Mouse (Mus musculus) kidney, embryonic 15.5 days (tissue): ENCODE data around the gene Prkaa1. TPM values are rescaled to one million over a fixed set of nuclear protein-coding genes. Genes with fewer than 3 reads are reported as not detected.

Experiments
- ATAC-seq: fragments of 200-750 bp; cut with Nextera tagmentation; replicated peaks from 2 replicates; pipeline ENCODE4 v1.8.0; 2017; ENCODE audit warnings: moderate TSS enrichment; ENCODE audit not compliant: low FRiP score
- H3K27ac ChIP-seq: fragments of 300-500 bp; sonication (generic); 2 replicates; pipeline ENCODE4 v1.5.1; 2015; ENCODE audit warnings: mild to moderate bottlenecking, inconsistent platforms
- H3K27me3 ChIP-seq: fragments of 300-500 bp; sonication (generic); 2 replicates; pipeline ENCODE4 v1.6.1; 2015; ENCODE audit warnings: inconsistent platforms
- H3K36me3 ChIP-seq: fragments of 300-500 bp; sonication (generic); 2 replicates; pipeline ENCODE4 v1.6.1; 2015; ENCODE audit warnings: inconsistent platforms
- H3K4me1 ChIP-seq: fragments of 300-500 bp; sonication (generic); 2 replicates; pipeline ENCODE4 v1.6.1; 2015; ENCODE audit warnings: inconsistent platforms
- H3K4me2 ChIP-seq: fragments of 300-500 bp; sonication (generic); 2 replicates; pipeline ENCODE4 v1.6.1; 2015; ENCODE audit warnings: moderate library complexity, mild to moderate bottlenecking, inconsistent platforms
- H3K4me3 ChIP-seq: fragments of 300-500 bp; sonication (generic); replicated peaks from 2 replicates; pipeline ENCODE4 v1.5.1; 2015; ENCODE audit warnings: mild to moderate bottlenecking, inconsistent platforms
- H3K9ac ChIP-seq: fragments of 300-500 bp; sonication (generic); 2 replicates; pipeline ENCODE4 v1.6.1; 2015; ENCODE audit warnings: mild to moderate bottlenecking, inconsistent platforms
- H3K9me3 ChIP-seq: fragments of 300-500 bp; sonication (generic); replicated peaks from 2 replicates; pipeline ENCODE4 v1.6.1; 2016; ENCODE audit warnings: inconsistent platforms
- WGBS: fragments of 180-500 bp; shearing (Covaris S2); methylation state at CpG from one replicate; pipeline ENCODE4 v1.1.7; 2015; ENCODE audit warnings: mixed read lengths; 5-methylcytosine and 5-hydroxymethylcytosine counted together
- polyA plus RNA-seq: library from polyadenylated mRNA; unstranded; fragments of >200 nt; fragmentation: Nextera tagmentation; extraction: Ambion mirVana; gene quantifications from 2 replicates; pipeline ENCODE4 v1.2.1, GENCODE M21; 2015

Prkaa1 gene
- 22.6 and 23.7 TPM in 2 replicates for polyA plus RNA-seq

- H3K9me3 ChIP-seq: no peaks in the 10 kb centered on the region
- H3K27ac ChIP-seq: peak within 1 kb of the TSS; percentile 97
- WGBS: 0% methylated on average over 63 of the region's 80 CpGs
- no peaks in the 10 kb centered on the region for H3K27me3 ChIP-seq
- peak within 1 kb of the TSS; percentile 91 for H3K4me3 ChIP-seq
- ATAC-seq: peak; percentile 92
- peak within 1 kb of the TSS; percentile 91 for H3K9ac ChIP-seq
- peak within 1 kb of the TSS; percentile 73 for H3K4me2 ChIP-seq
- H3K36me3 ChIP-seq: 0 out of 2 replicates have a peak, but pooled peaks cover 3% of the 10 kb centered on the region
- peaks cover 20% of the 10 kb centered on the region for H3K4me1 ChIP-seq
Measured at GRCm38 (mm10) chr15:5143361-5144020, at the start of gene Prkaa1. Gene Prkaa1 (plus strand): TSS chr15:5143861.

DNA sequence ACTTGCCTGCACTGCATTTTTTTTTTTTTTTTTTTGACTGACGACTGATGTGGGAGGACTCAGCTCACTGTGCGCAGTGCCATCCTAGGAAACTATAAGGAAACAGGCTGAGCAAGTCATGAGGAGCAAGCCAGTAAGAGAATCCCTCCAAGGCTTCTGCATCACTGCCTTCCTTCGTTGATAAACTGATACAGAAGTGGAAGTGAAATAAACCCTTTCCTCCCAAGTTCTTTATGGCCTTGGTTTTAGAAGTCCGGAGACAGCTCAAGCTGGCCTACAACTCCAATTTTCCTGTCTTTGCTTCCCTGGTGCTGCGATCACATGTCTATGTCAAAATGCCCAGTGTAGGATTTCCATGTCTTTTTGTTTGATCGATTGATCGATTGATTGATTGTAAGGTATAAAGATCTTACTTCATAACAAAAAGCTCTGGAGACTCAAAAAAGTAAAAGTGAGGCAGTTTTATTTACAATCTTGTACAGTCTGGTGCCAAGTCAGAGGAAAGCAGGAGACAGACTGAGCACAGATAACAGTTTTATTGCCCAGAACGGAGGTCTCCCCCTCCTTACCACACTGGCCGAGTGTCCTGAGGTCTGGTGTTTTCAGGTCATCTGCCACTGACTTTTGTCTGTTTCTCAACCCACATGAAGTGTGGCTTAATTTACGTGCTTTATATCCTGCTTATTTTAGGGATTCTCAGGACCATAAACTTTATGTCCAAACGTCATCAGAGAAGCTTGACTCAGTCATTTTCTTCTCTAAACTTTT, 47.9 kb upstream of the Prkaa1 start:
- no peak overlapping the region for H3K27ac ChIP-seq
- 43% methylated on average over 11 of the region's 11 CpGs for WGBS
- no peaks in the 10 kb centered on the region for H3K9me3 ChIP-seq
- peak; percentile 94 for ATAC-seq
- peaks cover 11% of the 10 kb centered on the region; the same call in 1 of the 2 replicates for H3K27me3 ChIP-seq
- H3K4me1 ChIP-seq: no peaks in the 10 kb centered on the region
- H3K36me3 ChIP-seq: no peaks in the 10 kb centered on the region
- H3K4me2 ChIP-seq: no peak overlapping the region
- H3K9ac ChIP-seq: no peak overlapping the region
- H3K4me3 ChIP-seq: no peak overlapping the region

DNA sequence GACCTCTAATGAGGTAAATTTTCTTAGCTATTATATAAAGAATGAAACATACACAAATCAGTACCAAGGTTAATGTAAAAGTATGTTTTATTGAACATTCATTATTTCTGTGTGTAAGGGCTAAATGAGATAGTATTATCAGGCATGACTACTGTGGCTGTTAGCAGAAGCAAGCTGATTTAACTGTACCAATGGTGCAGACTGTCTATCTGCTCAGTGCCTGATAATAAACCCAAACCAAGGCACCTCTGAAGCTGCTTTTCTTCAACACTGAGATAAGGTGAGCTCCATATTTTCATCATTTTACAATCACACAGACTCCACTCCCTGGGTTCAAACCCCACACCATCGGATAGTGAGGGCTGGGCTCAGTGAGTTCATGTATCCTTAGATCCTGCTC, 46.3 kb upstream of the Prkaa1 start:
- H3K36me3 ChIP-seq: no peaks in the 10 kb centered on the region
- H3K4me2 ChIP-seq: no peak overlapping the region
- H3K4me1 ChIP-seq: no peaks in the 10 kb centered on the region
- H3K9ac ChIP-seq: no peak overlapping the region
- peaks cover 15% of the 10 kb centered on the region; the same call in 1 of the 2 replicates for H3K27me3 ChIP-seq
- 98% methylated on average over 1 of the region's 1 CpGs for WGBS
- no peak for ATAC-seq
- H3K27ac ChIP-seq: no peak overlapping the region
- H3K9me3 ChIP-seq: no peaks in the 10 kb centered on the region
- H3K4me3 ChIP-seq: no peak overlapping the region

GRCm38 (mm10) chr15:5102312-5102711, 41.3 kb upstream of the Prkaa1 start:
- WGBS: 95% methylated on average over 4 of the region's 4 CpGs

GRCm38 (mm10) chr15:5105891-5106290, 37.8 kb upstream of the Prkaa1 start:
- no peak for ATAC-seq
- H3K4me1 ChIP-seq: no peaks in the 10 kb centered on the region
- WGBS: 84% methylated on average over 6 of the region's 6 CpGs

More at GRCm38 (mm10) chr15:5102312-5102711, 41.3 kb upstream of the Prkaa1 start:
- Histone ChIP-seq H3K27ac (no peak overlapping the region), H3K9ac (no peak overlapping the region), H3K27me3 (peaks cover 18% of the 10 kb centered on the region; the same call in 1 of the 2 replicates), H3K4me1 (no peaks in the 10 kb centered on the region), H3K9me3 (no peaks in the 10 kb centered on the region), H3K4me2 (no peak overlapping the region), H3K36me3 (no peaks in the 10 kb centered on the region), H3K4me3 (no peak overlapping the region)
- ATAC-seq: no peak

GRCm38 (mm10) chr15:5106293-5106692, 37.4 kb upstream of the Prkaa1 start:
- WGBS: 49% methylated on average over 2 of the region's 2 CpGs

More at GRCm38 (mm10) chr15:5105891-5106290, 37.8 kb upstream of the Prkaa1 start:
- Histone ChIP-seq H3K27ac (no peak overlapping the region), H3K9me3 (no peaks in the 10 kb centered on the region), H3K36me3 (no peaks in the 10 kb centered on the region), H3K27me3 (peaks cover 7% of the 10 kb centered on the region; the same call in 1 of the 2 replicates), H3K4me2 (no peak overlapping the region), H3K4me3 (no peak overlapping the region), H3K9ac (no peak overlapping the region)

DNA sequence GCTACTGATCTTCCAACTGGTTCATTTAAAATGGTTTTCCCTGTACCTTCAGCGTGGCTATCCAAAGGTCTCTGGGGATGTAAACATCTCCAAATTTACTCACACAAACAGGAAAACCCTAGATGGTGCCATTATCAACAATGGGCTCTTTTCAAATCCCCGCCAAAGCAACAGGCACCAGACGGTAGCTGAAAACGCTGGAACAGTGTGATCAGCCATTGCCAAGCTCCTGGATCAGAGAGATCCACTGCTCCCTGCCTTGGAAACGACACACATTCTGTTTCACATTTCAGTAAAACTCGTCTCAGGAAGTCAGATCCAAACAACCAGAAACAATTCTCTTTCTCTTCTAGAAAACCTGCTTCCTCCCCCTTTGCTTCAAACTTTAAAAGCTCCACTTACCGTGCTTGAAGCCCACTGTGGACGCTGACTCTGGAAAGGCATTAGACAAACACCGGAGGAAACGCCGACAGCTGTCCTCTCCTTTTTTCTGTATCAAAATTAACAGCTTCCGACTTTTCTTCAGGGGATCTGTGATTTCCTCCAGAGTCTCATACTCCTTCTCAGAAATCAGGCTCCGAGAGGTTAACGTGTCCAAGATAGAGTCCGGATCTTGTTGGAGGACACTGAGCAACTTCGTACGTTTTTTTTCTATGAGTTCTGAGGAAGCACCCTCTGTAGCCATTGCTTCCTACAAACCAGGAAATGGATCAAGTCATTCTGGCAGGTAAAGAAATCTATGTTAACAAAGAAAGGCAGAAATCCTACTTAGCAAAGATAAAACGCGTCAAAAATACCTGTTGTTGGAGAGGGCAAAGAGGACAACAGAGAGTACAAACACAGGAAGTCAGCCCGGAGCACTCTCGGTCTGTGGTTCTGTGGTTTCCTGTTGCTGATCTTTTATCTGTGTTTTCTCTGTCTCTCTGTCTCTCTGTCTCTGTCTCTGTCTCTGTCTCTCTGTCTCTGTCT, 35.7 kb upstream of the Prkaa1 start, which contains the start of gene Card6:
TSS of gene Card6 (minus strand) at position 854 of the 969 bp plus-strand sequence.
- H3K27ac ChIP-seq: peak within 1 kb of the TSS; percentile 74
- H3K4me2 ChIP-seq: peak within 1 kb of the TSS; percentile 42
- peak within 1 kb of the TSS; percentile 33 for H3K4me3 ChIP-seq
- H3K27me3 ChIP-seq: 0 out of 2 replicates have a peak, but pooled peaks cover 2% of the 10 kb centered on the region
- no peaks in the 10 kb centered on the region for H3K9me3 ChIP-seq
- peak within 1 kb of the TSS; percentile 24; the same call in 1 of the 2 replicates for H3K9ac ChIP-seq
- no peaks in the 10 kb centered on the region for H3K4me1 ChIP-seq
- WGBS: 54% methylated on average over 21 of the region's 21 CpGs
- no peak for ATAC-seq
- H3K36me3 ChIP-seq: no peaks in the 10 kb centered on the region

More at GRCm38 (mm10) chr15:5106293-5106692, 37.4 kb upstream of the Prkaa1 start:
- Histone ChIP-seq H3K27me3 (0 out of 2 replicates have a peak, but pooled peaks cover 3% of the 10 kb centered on the region), H3K9ac (no peak overlapping the region), H3K4me3 (no peak overlapping the region), H3K4me2 (no peak overlapping the region), H3K36me3 (no peaks in the 10 kb centered on the region), H3K4me1 (no peaks in the 10 kb centered on the region), H3K27ac (no peak overlapping the region), H3K9me3 (no peaks in the 10 kb centered on the region)
- 0 out of 2 replicates have a peak, but pooled peaks have one; percentile 43 for ATAC-seq

DNA sequence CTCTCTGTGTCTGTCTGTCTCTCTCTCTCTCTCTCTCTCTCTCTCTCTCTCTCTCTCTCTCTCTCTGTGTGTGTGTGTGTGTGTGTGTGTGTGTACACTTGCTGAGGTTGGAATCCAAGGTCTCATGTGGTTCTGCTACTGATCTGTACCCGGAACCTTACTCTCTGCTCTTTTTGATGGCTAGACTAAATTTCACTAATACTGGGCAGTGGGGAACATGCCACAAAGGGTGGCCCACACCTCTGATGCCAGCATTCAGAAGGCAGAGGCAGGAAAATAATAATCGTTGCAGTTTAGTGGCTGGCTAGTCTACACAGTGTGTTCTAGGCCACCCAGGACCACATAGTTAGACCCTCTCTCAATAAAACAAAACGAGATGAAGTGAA, 35.0 kb upstream of the Prkaa1 start:
- Histone ChIP-seq H3K27ac (peak overlapping the region; percentile 74; the same call in 1 of the 2 replicates), H3K36me3 (no peaks in the 10 kb centered on the region), H3K4me1 (no peaks in the 10 kb centered on the region), H3K9me3 (no peaks in the 10 kb centered on the region), H3K4me3 (peak overlapping the region; percentile 33; the same call in 1 of the 2 replicates), H3K9ac (no peak overlapping the region), H3K4me2 (peak overlapping the region; percentile 42), H3K27me3 (0 out of 2 replicates have a peak, but pooled peaks cover 2% of the 10 kb centered on the region)
- ATAC-seq: no peak
- 79% methylated on average over 3 of the region's 3 CpGs for WGBS

DNA sequence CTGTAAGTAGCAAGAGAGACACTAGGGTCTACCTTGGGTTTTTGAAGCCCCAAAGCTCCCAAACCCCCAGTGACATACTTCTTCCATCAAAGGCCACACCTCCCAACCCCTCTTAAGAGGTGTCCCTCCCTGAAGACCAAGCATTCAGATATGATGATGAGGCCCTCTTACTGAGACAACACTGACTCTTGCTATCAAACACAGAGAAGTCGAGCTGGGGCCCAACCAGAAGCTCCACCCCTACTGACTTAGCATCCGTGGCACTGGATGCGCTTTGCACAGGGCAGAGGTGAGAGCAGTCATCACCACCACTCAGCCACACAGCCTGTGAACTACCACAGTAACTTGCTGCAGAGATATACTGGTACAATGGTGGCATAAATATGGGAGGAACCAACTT, 31.0 kb upstream of the Prkaa1 start:
- Histone ChIP-seq H3K4me3 (no peak overlapping the region), H3K36me3 (peaks cover 4% of the 10 kb centered on the region), H3K9ac (no peak overlapping the region), H3K27ac (no peak overlapping the region), H3K4me1 (peaks cover 11% of the 10 kb centered on the region), H3K27me3 (no peaks in the 10 kb centered on the region), H3K4me2 (no peak overlapping the region), H3K9me3 (no peaks in the 10 kb centered on the region)
- ATAC-seq: no peak
- 86% methylated on average over 3 of the region's 3 CpGs for WGBS

DNA sequence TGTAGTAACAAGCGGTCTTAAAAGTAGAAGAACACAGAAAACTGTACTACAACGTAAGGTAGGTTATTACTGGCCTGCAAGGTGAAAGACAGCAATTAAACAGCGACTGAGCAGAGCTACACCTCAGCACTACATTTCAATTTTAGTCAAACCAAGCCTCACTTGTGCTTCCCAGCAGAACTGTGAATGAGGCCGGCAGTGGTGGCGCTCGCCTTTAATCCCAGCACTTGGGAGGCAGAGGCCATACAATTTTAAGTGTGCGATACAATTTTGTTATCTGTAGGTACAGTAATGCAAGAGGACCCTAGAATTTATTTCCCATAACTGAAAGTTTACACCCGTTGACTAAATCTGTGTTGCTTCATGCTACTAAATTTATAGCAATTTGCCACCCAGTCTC, 28.5 kb upstream of the Prkaa1 start:
- peak overlapping the region; percentile 57 for H3K4me2 ChIP-seq
- H3K36me3 ChIP-seq: peaks cover 29% of the 10 kb centered on the region
- H3K9me3 ChIP-seq: no peaks in the 10 kb centered on the region
- 46% methylated on average over 8 of the region's 8 CpGs for WGBS
- peak overlapping the region; percentile 94 for H3K27ac ChIP-seq
- H3K4me1 ChIP-seq: peaks cover 28% of the 10 kb centered on the region
- ATAC-seq: no peak
- no peaks in the 10 kb centered on the region for H3K27me3 ChIP-seq
- H3K9ac ChIP-seq: peak overlapping the region; percentile 62; the same call in 1 of the 2 replicates
- H3K4me3 ChIP-seq: peak overlapping the region; percentile 90
